Mouse (Mus musculus) brown adipose tissue, adult 24 weeks (tissue): ENCODE measurements at regions not wholly inside any gene's neighbourhood (a gene's known extent, or its start where the extent isn't known, plus 50 kb on each side); places are given as distances from the start of the nearest gene placed in this dataset.

Experiments used
- H3K27ac ChIP-seq: fragments of 200-500 bp; replicated peaks from 2 replicates; pipeline ENCODE4 v1.5.1; 2012; ENCODE audit warnings: low read depth, mild to moderate bottlenecking, low read length
- H3K4me1 ChIP-seq: fragments of 200-500 bp; 2 replicates; pipeline ENCODE4 v1.6.1; 2012; ENCODE audit warnings: low read length, mixed read lengths; ENCODE audit not compliant: control insufficient read depth, insufficient read depth, insufficient read length
- H3K4me3 ChIP-seq: fragments of 200-500 bp; 2 replicates; pipeline ENCODE4 v1.5.1; 2012; ENCODE audit warnings: low read depth, mild to moderate bottlenecking, low read length, moderate library complexity; ENCODE audit not compliant: insufficient read depth

GRCm38 (mm10) chr5:129429897-129430296 is 71.1 kb upstream of the Sfswap start:
- no peak overlapping the region for H3K4me3 ChIP-seq
- H3K27ac ChIP-seq, result no peak overlapping the region
- no peaks in the 10 kb centered on the region for H3K4me1 ChIP-seq

GRCm38 (mm10) chr5:129430330-129430729 is 70.7 kb upstream of the Sfswap start:
- no peak overlapping the region for H3K27ac ChIP-seq
- no peaks in the 10 kb centered on the region for H3K4me1 ChIP-seq
- no peak overlapping the region for H3K4me3 ChIP-seq

GRCm38 (mm10) chr5:129449931-129450573 is 51.0 kb upstream of the Sfswap start:
- peaks cover 3% of the 10 kb centered on the region; the same call in 1 of the 2 replicates for H3K4me1 ChIP-seq
- no peak overlapping the region for H3K4me3 ChIP-seq
- H3K27ac ChIP-seq, result no peak overlapping the region
